Mouse (Mus musculus): ENCODE results near the gene Cd27.

The Cd27 gene

GRCm38 (mm10) chr6:125244551-125244950 lies 7.7 kb upstream of the Cd27 start:
- no peak for DNase-seq (ENCODE audit: low spot score in 2 of 2)

DNA sequence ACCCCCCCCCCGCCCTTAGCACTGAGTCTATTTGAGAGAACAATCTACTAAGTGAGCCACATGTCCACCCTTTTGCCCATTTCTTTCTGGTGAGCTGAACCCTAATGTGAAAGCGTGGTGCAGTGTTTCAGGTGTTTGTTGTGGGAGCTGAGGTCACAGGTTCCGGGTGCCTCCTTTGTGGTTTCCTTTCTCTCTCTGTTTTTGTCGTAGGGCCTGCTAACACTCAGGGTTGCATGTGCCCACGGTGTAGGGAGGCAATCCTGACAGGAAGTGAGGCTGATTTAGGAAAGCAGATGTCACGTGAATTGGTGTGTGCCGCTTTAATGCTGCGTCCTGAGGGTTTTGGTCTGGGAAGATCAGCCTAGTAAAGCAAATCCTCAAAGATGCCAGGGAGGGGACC lies 4.8 kb upstream of the Cd27 start:
- DNase-seq (ENCODE audit: low spot score in 2 of 2): no peak

GRCm38 (mm10) chr6:125240617-125241016 lies 3.8 kb upstream of the Cd27 start:
- DNase-seq (ENCODE audit: low spot score in 2 of 2): no peak

GRCm38 (mm10) chr6:125239547-125239946 lies 2.7 kb upstream of the Cd27 start:
- DNase-seq (ENCODE audit: low spot score in 2 of 2): no peak

- DNase-seq (ENCODE audit: low spot score in 2 of 2): no peak
These were observed 1.6 kb upstream of the Cd27 start for GRCm38 (mm10) chr6:125238396-125238795.

- DNase-seq (ENCODE audit: low spot score in 2 of 2): no peak
These were observed 611 bp upstream of the Cd27 start for GRCm38 (mm10) chr6:125237421-125237820.

GRCm38 (mm10) chr6:125236341-125236740 lies 469 bp downstream of the Cd27 start:
- no peak for DNase-seq (ENCODE audit: low spot score in 2 of 2)

GRCm38 (mm10) chr6:125234520-125234828 lies 2.3 kb downstream of the Cd27 start:
- no peak for DNase-seq (ENCODE audit: low spot score in 2 of 2)

- DNase-seq (ENCODE audit: low spot score in 2 of 2): no peak
These were observed 2.8 kb downstream of the Cd27 start for GRCm38 (mm10) chr6:125233816-125234519.

DNA sequence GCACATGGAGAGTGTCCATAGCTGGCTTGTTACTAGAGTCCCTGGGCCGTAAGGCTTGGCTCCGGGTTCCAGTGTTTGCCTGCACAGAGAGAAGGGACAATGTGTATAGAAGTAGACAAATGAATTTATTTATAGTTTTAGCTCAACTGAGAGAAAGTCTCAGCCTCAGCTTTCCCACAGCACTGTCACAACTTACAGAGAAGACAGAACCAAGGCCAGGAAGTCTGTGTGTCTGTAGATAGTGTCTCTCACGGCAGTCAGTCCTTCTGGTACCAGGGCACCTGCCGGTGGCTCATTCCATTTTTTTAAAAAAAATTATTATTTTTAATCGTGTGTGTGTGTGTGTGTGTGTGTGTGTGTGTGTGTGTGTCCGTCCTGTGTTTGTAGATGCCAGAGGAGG lies 4.3 kb downstream of the Cd27 start:
- no peak for DNase-seq (ENCODE audit: low spot score in 2 of 2)

- DNase-seq (ENCODE audit: low spot score in 2 of 2): no peak
These were observed 4.8 kb downstream of the Cd27 start for GRCm38 (mm10) chr6:125232045-125232437.

DNA sequence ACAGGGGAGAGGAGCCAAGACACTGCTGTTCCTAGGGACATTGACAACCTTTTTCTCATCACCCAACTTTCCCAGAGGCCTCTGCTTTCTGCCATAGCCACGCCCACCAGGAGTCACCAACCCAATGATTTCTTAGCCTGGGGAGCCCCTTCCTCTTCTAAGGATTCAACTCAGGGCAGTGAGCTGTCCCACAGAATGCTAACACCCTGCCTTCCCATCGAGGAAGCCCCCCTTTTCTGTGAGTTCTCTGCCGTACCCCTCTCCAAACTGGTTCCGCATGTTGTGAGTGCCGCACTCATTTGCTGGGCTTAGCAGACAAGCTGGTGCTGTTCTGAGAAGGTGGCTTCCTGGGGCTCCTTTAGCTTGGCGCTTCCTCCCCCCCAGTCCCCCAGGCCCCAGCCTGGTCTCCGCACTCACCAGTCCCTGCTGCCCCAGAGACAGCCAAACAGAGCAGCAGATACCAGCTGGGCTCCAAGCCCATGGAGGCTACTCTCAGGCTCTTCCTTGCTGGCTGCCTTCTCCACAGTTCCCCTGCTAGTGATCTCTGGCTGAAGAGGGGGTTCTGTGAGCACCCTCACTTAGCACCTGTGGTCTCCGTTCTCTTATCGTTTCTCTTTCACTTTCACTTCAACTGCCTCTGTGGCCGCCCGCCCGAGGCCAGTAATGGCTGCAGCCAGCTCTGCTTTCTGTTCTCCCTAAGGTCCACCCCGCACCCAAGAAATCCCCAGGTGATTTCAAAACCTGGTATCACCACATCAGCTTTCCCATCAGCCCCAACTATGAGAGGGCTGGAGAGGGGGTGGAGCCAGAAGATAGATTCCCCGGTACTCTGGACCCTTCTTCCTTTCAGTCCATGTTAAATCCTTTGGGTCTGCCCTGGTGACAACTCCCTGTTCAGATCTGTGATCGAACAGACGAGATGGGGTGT lies 5.4 kb downstream of the Cd27 start, which contains the start of gene Tapbpl:
Gene Tapbpl (minus strand): TSS at position 744 of the 928 bp plus-strand sequence.
- DNase-seq (ENCODE audit: low spot score in 2 of 2): no peak

DNA sequence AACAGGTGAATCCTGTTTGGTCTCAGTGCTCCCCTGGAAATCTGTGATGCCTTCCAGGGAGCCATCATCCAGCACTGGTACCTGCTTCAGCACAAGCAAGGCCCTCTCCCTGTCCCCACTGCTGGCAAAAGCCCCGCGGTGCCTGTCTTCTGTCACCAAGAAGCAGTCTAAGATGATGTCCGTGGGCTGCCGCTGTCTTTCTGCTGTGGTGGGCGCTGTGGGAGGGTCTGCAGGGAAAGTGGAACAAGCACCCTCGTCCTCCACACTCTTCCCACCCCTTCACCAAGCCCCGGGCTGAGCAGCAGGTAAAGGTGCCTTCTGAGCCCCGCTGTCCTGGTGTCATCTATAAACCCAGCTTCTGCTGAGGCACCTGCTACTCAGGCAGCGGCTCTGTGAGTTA lies 6.2 kb downstream of the Cd27 start:
- no peak for DNase-seq (ENCODE audit: low spot score in 2 of 2)

DNA sequence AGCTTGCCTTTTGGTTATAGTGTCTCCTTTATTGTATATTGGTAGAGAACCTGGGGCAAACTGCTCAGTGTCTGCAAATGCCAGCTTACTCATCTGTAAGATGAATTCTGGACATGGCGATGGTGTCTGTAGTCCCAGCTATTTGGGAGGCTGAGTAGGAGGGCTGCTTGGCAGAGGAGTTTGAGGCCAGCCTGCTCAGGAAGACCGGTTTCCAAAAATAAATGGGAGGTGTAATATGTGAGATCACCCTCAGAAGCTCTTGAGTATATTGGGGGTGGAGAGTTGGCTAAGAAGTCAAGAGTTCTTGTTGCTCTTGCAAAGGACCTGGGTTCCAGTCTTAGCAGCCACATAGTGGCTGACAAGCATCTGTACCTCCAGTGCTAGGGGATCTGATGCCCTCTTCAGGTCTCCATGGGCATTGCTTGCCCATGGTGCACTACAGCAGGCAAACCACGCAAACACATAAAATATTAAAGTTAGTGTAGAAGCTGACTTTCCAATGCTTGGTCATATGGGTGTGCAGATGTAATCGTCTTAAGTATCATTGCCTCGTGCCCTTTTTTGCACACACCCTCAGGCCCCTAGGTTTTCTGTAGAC lies 11.2 kb downstream of the Cd27 start:
- DNase-seq (ENCODE audit: low spot score in 2 of 2): no peak

- DNase-seq (ENCODE audit: low spot score in 2 of 2): no peak
These were observed 14.2 kb downstream of the Cd27 start for GRCm38 (mm10) chr6:125222577-125222976.

DNA sequence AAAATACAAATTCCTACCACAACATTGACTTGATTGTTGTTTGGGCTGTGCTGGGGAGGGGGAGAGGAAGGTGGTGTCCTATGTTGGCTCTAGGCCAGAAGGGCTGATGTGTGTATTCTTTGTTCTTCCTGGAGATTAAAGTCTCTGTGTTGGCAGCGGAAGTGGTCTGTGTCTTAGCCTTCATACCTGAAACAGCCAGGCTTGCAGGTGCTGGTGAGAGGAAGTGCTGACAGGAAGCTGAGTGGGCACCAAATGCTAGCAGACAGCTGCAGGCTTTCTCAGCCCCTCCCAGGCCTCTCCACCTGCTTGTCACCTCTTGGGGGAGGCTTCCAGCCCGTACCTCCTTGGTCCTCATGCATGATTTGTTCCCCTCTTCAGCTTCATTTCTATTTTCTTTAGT lies 14.7 kb downstream of the Cd27 start:
- DNase-seq (ENCODE audit: low spot score in 2 of 2): no peak

- no peak for DNase-seq (ENCODE audit: low spot score in 2 of 2)
These were observed 15.6 kb downstream of the Cd27 start for GRCm38 (mm10) chr6:125221115-125221745.

DNA sequence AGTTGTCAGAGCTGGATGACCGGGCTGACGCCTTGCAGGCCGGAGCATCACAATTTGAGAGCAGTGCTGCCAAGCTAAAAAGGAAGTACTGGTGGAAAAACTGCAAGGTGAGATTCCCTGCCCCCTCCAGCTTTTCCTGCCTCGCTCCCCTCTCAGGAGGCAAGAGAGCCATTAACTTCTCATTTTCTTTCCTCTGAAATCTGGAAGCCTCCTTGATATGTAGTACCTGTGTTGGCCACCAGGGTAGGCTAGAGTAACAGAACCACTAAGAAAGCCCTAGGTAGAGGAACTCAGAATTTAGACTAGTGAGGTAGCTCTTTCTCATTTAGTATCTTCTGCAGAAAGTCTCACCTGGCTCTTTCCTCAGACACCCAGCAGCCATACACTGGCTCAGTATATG lies 17.8 kb downstream of the Cd27 start:
- DNase-seq (ENCODE audit: low spot score in 2 of 2): peak; percentile 32 to 40

DNA sequence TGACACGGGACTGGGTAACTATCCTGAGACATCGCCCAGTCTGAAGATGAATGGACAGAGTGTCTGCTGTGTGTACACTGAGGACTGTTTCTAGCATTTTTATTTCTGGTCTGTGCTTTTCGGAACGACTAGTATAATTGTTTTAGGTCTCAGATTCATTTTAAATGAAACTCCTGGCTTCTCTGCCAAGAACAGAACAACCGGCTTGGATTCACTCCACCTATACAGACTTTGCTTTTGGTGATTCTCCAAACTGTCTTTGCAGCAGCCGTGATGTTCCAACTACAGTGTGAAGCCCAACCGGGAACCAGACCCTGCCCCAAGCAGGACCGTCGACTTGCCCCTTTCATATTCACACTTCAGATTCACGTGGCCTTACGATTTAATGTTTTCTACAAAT lies 18.9 kb downstream of the Cd27 start:
- no peak for DNase-seq (ENCODE audit: low spot score in 2 of 2)

GRCm38 (mm10) chr6:125216898-125217297 lies 19.9 kb downstream of the Cd27 start:
- DNase-seq (ENCODE audit: low spot score in 2 of 2): no peak

DNA sequence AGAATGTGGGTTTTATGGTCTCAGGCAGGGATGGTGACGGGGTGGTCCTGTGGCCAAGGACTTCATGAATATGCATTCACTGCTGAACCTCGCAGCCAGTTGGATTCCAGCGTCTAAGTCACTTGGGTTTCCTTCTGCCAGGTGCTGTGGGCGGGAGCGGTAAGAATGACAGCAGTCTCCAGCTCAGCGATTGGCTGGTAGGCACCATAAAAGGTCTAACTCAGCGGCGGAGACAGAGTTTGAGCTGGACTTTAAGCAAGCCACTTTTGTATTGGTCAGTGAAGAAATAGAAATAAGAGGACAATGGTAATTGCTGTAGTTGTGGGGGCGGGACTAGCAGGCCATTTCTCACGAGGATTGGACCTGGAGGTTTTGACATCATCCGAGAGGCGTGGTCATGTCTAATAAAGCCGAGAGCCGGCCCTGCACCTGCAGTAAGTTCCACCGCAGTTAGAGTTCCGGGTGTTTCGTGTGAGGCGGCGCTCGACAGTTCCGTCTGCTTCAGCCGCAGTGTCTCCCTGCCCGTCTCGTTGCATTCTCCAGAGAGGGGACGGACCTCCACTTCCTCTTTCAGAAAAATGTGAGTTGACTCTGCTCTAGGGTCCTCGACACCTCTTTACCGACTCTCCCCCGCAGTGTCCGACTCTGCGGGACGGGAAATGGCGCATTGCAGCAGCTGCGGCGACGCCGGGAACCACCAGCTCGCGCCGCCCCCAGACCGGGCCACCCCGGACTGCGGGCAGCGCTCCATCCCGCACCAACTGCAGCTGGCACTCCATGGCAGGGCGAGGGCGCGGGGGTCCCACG lies 21.5 kb downstream of the Cd27 start, which contains the start of gene Vamp1:
Gene Vamp1 (plus strand): TSS at position 404 of the 807 bp plus-strand sequence.
- peak; percentile 88 to 90 for DNase-seq (ENCODE audit: low spot score in 2 of 2)
